Mouse (Mus musculus): ENCODE data around the gene Dennd1b.

The Dennd1b gene

DNA sequence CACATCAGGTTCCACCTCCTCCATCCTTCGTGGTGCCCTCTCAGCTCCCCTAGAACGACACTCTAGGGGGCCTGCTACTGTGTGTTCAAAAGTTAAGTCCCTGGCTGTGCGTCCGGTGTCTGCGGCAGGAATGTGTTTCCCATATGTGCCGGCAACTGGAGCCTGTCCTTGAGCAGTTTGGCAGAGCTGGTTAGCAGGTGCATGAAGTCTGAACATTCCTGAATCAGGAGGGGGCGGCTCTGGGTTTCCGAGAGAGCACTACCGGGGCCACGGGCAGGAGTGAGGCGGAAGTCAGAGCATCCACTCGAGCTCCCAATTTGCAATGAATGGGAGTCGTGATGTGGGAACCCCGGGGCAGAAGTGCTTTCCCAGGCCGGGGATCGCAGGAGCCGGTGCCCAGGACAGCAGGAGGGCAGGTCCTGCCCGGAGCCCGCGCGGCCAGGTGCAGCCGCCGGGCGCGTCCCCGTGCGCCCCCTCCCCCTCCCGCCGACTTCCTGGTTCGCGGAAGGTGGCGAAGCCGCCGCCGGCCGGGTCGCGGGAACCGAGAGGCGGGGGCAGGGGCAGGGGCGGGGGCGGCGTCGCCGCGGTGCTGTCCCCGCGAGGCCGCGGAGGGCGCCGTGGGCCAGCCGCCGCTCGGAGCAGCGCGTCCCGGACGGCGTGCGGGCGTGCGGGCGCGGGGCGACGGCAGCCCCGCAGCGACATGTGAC is at the start of gene Dennd1b:
Dennd1b (plus strand) TSS at position 275 of the 707 bp plus-strand sequence.
- peak; percentile 36 to 54 for DNase-seq (ENCODE audit: low spot score in 2 of 2)

- no peak for DNase-seq (ENCODE audit: low spot score in 2 of 2)
Measured at GRCm38 (mm10) chr1:138915596-138915995, 47.6 kb upstream of the Dennd1b start.

GRCm38 (mm10) chr1:138919601-138920000 is 43.6 kb upstream of the Dennd1b start:
- DNase-seq (ENCODE audit: low spot score in 2 of 2), result no peak

DNA sequence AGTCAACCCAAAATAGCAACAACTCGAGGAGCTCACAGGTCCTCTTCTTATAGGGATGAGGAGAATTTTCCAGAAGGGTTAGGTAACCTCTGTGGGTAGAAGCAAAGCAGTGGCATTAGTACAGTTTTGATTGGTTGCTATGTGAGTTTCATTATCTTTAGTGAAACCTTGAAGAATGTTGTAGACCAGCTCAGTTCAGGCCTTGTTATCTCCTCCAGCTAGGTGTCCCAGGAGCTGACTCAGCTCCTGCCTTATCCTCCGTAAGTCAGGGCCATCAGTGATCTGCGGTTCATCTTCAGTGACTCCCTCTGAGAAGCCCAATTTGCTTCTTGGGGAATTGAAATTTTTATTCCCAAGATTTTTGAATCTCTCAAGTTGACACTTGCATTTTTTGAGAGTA is 43.2 kb upstream of the Dennd1b start:
- DNase-seq (ENCODE audit: low spot score in 2 of 2), result no peak

DNA sequence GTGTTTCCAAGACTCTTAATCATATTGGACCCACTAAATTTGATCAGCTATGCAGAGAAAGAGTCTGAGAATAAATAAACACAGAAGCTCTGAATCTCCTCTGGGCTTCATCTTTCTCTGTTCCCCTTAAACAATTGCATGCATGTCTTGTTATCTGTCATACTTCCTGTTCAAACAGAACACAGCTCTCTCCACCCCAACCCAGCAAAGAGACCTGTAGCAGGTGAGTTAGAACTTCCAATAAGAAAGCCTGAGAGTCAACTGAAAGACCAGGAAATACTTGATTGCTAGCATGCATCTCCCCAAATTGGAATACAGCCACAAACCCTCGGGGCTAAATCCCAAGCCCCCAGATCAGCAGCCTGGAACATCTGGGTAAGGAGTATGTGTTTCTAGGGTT is 42.4 kb upstream of the Dennd1b start:
- no peak for DNase-seq (ENCODE audit: low spot score in 2 of 2)

- DNase-seq (ENCODE audit: low spot score in 2 of 2), result no peak
Measured at GRCm38 (mm10) chr1:138922886-138923285, 40.3 kb upstream of the Dennd1b start.

- no peak for DNase-seq (ENCODE audit: low spot score in 2 of 2)
Measured at GRCm38 (mm10) chr1:138924282-138924681, 39.0 kb upstream of the Dennd1b start.

GRCm38 (mm10) chr1:138928671-138929483 is 34.4 kb upstream of the Dennd1b start:
- DNase-seq (ENCODE audit: low spot score in 2 of 2), result no peak

GRCm38 (mm10) chr1:138929985-138930384 is 33.2 kb upstream of the Dennd1b start:
- DNase-seq (ENCODE audit: low spot score in 2 of 2), result no peak

DNA sequence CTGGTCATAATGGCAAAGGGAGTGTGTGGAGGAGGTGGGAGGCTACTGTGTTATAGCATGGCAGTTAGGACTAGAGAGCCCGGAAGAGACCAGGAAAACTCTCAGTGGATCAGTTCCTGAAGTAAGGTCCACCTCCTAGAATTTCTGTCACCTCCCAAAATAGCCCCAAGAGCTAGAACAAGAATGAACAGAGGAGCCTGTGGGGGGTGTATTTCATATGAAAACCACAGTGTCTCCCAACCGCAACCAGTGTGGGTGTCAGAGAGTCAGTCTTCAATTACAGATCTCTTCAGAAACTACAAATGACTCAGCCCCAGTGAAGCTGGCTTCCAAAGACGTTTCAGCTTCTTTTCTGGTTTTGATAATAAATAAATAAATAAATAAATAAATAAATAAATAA is 32.4 kb upstream of the Dennd1b start:
- DNase-seq (ENCODE audit: low spot score in 2 of 2), result no peak

- no peak for DNase-seq (ENCODE audit: low spot score in 2 of 2)
Measured at GRCm38 (mm10) chr1:138936169-138936568, 27.1 kb upstream of the Dennd1b start.

DNA sequence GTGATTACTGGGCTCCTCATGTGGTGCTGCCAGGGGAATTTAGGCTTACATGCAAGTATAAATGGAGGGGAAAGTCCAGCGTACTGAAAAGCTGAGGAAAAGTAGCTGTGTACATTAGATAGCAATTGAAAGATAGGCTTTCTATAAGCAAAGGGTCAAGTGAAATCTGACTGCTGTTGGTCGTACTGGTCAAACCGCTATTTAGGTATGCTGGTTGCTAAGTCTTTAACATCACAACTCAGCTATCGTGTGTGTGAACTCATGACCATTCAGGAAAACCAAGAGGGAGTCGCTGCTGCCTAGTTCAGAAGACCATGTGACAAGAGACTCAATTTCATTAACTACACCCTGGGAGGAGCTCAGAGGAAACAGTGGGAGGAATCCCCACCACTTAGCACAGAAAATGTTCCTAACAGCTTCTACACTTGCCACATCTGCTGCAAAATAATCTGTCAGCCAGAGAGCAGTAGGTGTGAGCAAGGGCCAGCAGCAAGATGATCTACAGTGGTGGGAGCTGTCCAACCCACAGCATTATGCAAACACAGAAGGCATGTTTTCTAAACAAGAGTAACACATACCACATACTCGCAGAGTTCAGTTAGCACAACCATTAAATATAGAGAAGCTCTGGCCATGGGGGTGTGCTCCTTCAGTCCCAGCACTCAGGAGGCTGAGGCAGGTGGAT is 25.4 kb upstream of the Dennd1b start:
- DNase-seq (ENCODE audit: low spot score in 2 of 2), result no peak

DNA sequence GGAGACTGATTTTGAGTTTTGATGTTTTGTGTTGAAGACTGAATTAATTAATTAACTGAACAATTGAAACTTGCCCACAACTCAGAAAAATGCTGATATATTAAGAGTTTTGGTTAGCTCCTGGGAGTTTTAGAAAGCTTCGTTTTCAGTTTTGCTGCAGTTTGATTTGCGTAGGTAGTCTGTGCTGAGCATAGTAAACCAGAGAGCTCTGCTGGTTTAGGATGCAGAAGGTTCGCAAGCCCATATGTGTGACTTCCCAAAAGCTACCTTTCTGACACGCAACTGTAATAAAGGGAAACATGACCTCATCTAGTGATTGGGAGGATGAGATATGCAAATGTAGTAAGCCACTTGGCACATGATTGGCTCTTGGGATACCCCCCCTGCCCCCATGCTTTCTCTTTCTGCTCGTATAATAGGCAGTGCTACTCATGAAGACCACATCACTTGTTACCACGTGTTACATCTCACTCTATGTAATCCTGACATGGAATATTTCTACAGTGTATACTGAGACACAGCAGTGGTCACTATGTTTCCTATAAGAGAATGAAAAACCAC is 23.6 kb upstream of the Dennd1b start:
- DNase-seq (ENCODE audit: low spot score in 2 of 2), result no peak

DNA sequence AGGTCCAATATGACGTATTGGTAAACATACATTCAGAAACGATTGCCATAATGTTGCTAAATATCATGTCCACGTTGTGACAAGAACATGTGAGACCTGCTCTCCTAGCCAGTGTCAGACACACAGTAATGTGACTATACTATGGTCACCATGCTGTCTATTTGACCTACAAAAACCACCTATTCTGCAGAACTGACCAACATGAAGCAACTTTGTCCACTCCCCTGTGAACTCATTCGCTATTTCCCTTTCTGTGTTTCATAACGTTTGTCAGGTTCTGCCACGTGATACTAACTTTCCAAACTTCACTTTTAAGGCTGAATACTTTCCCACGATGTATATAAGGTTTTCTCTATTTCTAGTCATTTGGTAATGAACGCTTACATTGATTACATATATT is 22.8 kb upstream of the Dennd1b start:
- DNase-seq (ENCODE audit: low spot score in 2 of 2), result no peak

DNA sequence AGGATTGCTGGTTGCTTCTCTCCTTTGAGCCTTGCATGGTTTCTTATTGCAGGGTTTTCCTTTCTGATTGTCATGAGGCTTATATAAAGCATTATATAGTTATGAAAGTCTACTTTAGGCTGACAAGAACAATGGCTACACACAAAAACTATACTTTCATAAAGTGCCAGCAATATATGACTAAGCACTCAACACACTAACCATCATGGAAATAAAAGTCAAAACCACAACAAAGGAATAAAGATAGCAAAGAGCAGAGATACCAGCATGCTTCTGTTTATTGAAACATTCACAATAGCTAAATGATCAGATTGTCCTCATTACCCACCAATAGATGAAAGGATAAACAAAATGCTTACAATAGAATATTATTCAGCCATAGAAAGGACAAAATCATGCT is 11.1 kb upstream of the Dennd1b start:
- DNase-seq (ENCODE audit: low spot score in 2 of 2), result no peak

GRCm38 (mm10) chr1:138954978-138955377 is 8.3 kb upstream of the Dennd1b start:
- no peak for DNase-seq (ENCODE audit: low spot score in 2 of 2)

DNA sequence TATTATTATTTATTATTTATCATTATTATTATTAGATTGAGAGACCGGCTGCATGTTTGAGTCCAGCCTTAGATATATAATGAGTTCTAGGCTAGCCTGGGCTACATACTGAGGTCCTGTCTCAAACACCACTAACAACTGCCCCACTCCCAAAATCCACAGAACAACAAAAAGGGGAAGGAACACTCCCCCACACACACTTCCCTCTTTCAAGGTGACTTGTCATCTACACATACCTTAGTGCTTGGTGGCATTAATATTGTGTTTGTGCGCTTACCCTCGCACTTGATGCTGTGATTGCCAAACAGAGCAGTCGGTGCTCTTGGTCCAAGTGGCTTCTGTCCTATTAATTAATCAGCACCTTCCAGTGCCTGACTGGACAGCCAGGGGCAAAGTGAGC is 7.8 kb upstream of the Dennd1b start:
- no peak for DNase-seq (ENCODE audit: low spot score in 2 of 2)

DNA sequence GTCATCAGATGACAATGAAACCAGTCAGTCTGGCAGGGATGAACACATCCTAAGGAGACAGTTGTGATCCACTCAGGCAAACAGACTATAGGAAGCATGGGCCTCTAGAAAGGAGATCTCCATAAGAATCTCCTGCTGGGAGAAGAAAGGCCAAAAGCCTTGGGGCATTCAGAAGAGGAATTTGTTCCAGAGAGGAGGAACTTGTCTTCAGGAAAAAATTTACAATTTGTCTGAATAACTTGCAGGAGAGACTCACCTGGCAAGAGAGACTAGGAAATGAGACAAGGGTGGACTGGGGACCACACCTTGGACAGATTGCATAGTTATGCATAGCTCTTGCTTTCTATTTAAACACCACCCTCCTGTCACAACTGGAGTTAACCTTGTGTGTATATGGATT is 6.7 kb upstream of the Dennd1b start:
- no peak for DNase-seq (ENCODE audit: low spot score in 2 of 2)

GRCm38 (mm10) chr1:138957111-138957510 is 6.1 kb upstream of the Dennd1b start:
- DNase-seq (ENCODE audit: low spot score in 2 of 2), result no peak

- no peak for DNase-seq (ENCODE audit: low spot score in 2 of 2)
Measured at GRCm38 (mm10) chr1:138958863-138959262, 4.4 kb upstream of the Dennd1b start.

GRCm38 (mm10) chr1:138959903-138960483 is 3.2 kb upstream of the Dennd1b start:
- DNase-seq (ENCODE audit: low spot score in 2 of 2), result no peak
